Mouse (Mus musculus) limb, embryonic 13.5 days (tissue): ENCODE results near the gene Ccdc77. TPM values are rescaled to one million over a fixed set of nuclear protein-coding genes. Genes with fewer than 3 reads are reported as not detected.
A peak's percentile ranks its signal among the peaks of the same experiment; 100 is the strongest.

Experiments used
- ATAC-seq: fragments of 200-750 bp; cut with Nextera tagmentation; 2 replicates; pipeline ENCODE4 v1.8.0; 2017; ENCODE audit warnings: low read depth, moderate number of reproducible peaks, moderate TSS enrichment; ENCODE audit not compliant: low FRiP score
- H3K27ac ChIP-seq: fragments of 300-500 bp; sonication (generic); 2 replicates; pipeline ENCODE4 v1.5.1; 2015; ENCODE audit warnings: inconsistent platforms, mild to moderate bottlenecking, moderate library complexity
- H3K27me3 ChIP-seq: fragments of 300-500 bp; sonication (generic); 2 replicates; pipeline ENCODE4 v1.6.1; 2015; ENCODE audit warnings: mild to moderate bottlenecking, inconsistent platforms
- H3K36me3 ChIP-seq: fragments of 300-500 bp; sonication (generic); 2 replicates; pipeline ENCODE4 v1.6.1; 2015; ENCODE audit warnings: inconsistent platforms, mild to moderate bottlenecking, moderate library complexity
- H3K4me1 ChIP-seq: fragments of 300-500 bp; sonication (generic); 2 replicates; pipeline ENCODE4 v1.6.1; 2015; ENCODE audit warnings: inconsistent platforms
- H3K4me2 ChIP-seq: fragments of 300-500 bp; sonication (generic); replicated peaks from 2 replicates; pipeline ENCODE4 v1.6.1; 2015; ENCODE audit warnings: inconsistent platforms, mild to moderate bottlenecking, moderate library complexity
- H3K4me3 ChIP-seq: fragments of 300-500 bp; sonication (generic); 2 replicates; pipeline ENCODE4 v1.5.1; 2015; ENCODE audit warnings: moderate library complexity, mild to moderate bottlenecking, inconsistent platforms
- H3K9ac ChIP-seq: fragments of 300-500 bp; sonication (generic); 2 replicates; pipeline ENCODE4 v1.6.1; 2015; ENCODE audit warnings: mild to moderate bottlenecking, inconsistent platforms
- H3K9me3 ChIP-seq: fragments of 300-500 bp; sonication (generic); 2 replicates; pipeline ENCODE4 v1.6.1; 2016; ENCODE audit warnings: inconsistent platforms
- WGBS: fragments of 180-500 bp; shearing (Covaris S2); methylation state at CpG from one replicate; pipeline ENCODE4 v1.1.7; 2015; 5-methylcytosine and 5-hydroxymethylcytosine counted together
- polyA plus RNA-seq: library from polyadenylated mRNA; unstranded; fragments of >200 nt; fragmentation: Nextera tagmentation; extraction: Ambion mirVana; gene quantifications from 2 replicates; pipeline ENCODE4 v1.2.1, GENCODE M21; 2015

Ccdc77 gene
- polyA plus RNA-seq = 23.8 and 26.1 TPM in 2 replicates

DNA sequence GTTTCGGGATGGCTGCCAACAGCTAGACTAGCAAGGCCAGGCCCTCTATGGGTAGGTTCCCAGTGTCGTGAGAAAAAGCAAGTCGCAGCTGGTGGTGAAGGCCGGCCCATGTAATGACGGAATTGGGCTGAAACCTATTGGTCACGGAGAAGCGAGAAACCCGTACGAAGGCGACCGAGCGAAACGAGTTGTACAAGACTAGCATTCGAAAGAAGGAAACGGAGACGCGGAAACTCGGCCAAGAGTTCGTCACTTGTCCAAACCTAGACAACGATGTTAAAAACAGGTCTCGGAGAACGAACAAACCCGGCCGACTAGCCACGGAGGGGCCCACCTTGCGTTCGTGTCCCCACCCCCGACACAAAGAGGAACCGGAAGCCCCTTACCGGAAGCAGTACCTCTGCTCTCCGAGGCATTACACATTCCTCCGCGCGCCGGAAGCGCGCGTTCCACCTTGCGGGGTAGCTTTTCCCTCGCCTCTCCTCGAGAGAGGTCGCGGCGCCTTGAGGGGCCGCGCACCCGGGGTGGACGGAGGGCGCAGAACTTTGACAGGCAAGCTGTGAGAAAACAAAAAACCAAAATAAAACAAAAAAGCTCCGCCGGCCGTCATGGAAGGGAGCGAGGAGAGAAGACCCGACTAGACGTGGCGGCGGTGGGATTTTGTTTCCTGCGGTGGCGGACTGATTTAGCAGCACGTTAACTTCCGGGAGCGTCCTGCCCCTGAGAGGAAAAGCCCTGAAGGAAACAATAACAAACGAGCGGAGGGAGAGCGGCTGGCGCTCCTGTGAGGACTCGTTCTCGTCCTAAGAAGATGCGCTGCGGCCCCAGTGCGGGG is at the start of gene Ccdc77, which contains the start of gene Kdm5a:
TSS of gene Ccdc77 (minus strand) at position 687 of the 835 bp plus-strand sequence.
TSS of gene Kdm5a (plus strand) at position 437 of the 835 bp plus-strand sequence.
- H3K9me3 ChIP-seq = no peaks in the 10 kb centered on the region
- WGBS = under 1% methylated on average over 71 of the region's 71 CpGs
- H3K36me3 ChIP-seq = peaks cover 18% of the 10 kb centered on the region
- peak within 1 kb of the TSS; percentile 95 for H3K27ac ChIP-seq
- H3K4me2 ChIP-seq = peak within 1 kb of the TSS; percentile 91
- no peaks in the 10 kb centered on the region for H3K27me3 ChIP-seq
- peak; percentile 97 for ATAC-seq
- H3K4me1 ChIP-seq = peaks cover 17% of the 10 kb centered on the region
- H3K4me3 ChIP-seq = peak within 1 kb of the TSS; percentile 91
- peak within 1 kb of the TSS; percentile 91 for H3K9ac ChIP-seq

DNA sequence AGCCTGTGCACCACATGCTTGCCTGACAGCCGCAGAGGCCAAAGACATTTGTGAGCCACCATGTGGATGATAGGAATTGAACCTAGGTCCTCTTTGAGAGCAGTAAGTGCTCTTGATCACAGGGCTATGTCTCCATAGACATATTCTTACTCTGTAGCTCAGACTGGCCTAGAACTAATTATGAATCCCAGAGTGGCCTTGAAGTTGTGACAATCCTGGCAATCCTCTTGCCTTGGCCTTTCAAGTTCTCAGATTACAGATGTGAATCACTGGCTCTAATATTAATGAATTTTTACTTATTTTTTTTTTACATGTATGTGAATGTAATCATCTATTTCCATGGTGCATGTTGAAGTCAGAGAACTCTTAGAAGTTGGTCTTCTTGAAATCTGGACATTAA is 39.8 kb upstream of the Ccdc77 start:
- no peak for ATAC-seq
- Histone ChIP-seq H3K36me3 (peaks cover 75% of the 10 kb centered on the region), H3K9me3 (no peaks in the 10 kb centered on the region), H3K4me3 (no peak overlapping the region), H3K4me1 (no peaks in the 10 kb centered on the region), H3K9ac (no peak overlapping the region), H3K27me3 (no peaks in the 10 kb centered on the region), H3K4me2 (no peak overlapping the region), H3K27ac (no peak overlapping the region)
- 96% methylated on average over 1 of the region's 1 CpGs for WGBS

DNA sequence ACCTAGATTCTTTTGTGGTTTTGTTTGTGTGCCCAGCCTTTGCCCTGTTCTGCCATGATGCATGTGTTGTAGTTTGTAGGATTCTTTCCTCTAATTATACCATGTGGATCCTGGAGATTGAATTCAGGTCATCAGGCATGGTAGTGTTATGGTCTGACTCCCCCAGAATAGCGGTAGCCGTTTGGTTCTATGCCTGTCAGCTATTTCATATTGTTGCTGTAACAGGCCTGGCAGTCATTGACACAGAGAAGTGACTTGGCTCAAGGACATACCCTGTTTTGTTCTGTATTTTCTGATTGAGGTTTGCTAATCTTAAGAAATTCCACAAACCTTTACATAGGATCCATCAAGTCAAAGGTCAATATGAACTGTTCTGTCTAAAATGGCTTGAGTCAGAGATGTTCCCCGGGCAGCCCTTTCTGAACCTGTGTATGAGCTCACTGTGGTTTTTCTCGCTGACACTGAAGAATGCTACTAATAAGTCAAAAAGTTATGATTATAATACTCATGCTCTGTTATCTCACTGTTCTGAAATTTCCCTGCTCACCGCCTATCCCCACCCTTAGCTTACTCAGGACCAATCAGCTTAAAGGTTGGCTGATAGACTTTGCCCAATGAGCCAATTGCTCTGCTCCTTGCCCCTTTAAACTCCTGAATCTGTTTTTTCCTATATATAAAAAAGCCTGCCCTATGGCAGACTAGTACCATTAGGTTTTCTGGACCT is 31.6 kb upstream of the Ccdc77 start:
- no peak for ATAC-seq
- Histone ChIP-seq H3K36me3 (peaks cover 78% of the 10 kb centered on the region), H3K9ac (no peak overlapping the region), H3K4me2 (no peak overlapping the region), H3K27me3 (no peaks in the 10 kb centered on the region), H3K4me3 (no peak overlapping the region), H3K9me3 (no peaks in the 10 kb centered on the region), H3K4me1 (no peaks in the 10 kb centered on the region), H3K27ac (no peak overlapping the region)
- WGBS = 90% methylated on average over 5 of the region's 5 CpGs

DNA sequence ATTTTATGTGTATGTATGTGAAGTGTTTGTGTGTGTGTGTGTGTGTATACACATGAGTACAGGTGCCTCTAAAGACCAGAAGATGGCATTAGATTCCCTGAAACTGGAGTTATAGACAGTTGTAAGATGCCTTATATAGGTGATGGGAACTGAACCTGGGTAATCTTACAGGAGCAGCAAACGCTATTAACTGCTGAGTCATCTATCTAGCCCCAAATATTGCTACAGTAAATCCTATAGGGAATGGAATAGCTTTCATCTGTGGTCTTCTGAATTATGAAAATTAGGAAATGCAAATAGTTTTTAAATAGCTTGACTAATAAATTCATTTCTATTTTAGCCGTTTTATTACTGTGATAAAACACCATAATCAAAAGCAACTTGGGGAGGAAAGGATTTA is 28.6 kb upstream of the Ccdc77 start:
- H3K27me3 ChIP-seq = no peaks in the 10 kb centered on the region
- H3K9ac ChIP-seq = no peak overlapping the region
- H3K4me1 ChIP-seq = no peaks in the 10 kb centered on the region
- H3K4me3 ChIP-seq = no peak overlapping the region
- no peak for ATAC-seq
- H3K27ac ChIP-seq = no peak overlapping the region
- H3K36me3 ChIP-seq = peaks cover 72% of the 10 kb centered on the region
- no peak overlapping the region for H3K4me2 ChIP-seq
- WGBS = 90% methylated on average over 2 of the region's 2 CpGs
- H3K9me3 ChIP-seq = no peaks in the 10 kb centered on the region

DNA sequence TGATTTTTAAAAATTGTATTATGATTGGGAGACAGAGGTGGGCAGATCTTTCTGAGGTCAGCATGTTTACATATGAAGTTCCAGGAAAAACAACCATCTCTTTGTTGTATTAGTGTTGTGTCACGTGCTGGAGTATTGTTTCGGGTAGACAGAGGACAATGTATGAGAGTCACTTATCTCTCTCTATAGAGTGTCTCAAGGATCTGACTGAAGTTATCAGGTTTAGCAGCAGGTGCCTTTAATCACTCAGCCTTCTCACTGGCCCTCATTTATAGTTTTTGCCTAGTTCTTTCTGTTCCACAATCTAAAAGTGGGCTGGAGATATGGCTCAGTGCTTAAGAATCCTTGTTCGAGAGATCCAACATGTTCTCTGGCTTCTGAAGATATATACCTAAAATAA is 25.9 kb upstream of the Ccdc77 start:
- Histone ChIP-seq H3K9me3 (no peaks in the 10 kb centered on the region), H3K4me2 (no peak overlapping the region), H3K36me3 (peaks cover 56% of the 10 kb centered on the region), H3K4me1 (no peaks in the 10 kb centered on the region), H3K9ac (no peak overlapping the region), H3K27me3 (no peaks in the 10 kb centered on the region), H3K4me3 (no peak overlapping the region), H3K27ac (no peak overlapping the region)
- WGBS = 89% methylated on average over 3 of the region's 3 CpGs
- no peak for ATAC-seq

DNA sequence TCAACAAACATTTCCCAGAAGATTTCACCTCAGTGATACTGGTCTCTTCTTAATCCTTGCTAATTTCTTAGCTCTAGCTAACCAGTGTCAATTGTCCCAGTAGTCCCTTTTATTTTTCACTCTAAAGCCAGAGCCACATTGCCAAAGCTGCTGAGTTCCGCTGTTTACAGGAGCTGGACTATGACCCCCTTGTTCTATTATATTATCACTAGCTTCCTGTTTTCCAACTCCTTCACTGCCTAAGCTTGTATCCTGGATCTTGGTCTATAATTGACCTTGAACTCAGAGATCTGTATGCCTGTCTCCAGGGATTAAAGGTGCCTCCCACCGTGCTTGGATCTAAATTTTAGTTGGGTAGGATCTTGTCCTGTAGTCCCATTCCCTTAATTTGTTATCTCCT is 12.6 kb upstream of the Ccdc77 start:
- no peak overlapping the region for H3K4me2 ChIP-seq
- no peak overlapping the region for H3K4me3 ChIP-seq
- no peak for ATAC-seq
- H3K4me1 ChIP-seq = no peaks in the 10 kb centered on the region
- H3K9ac ChIP-seq = no peak overlapping the region
- no peaks in the 10 kb centered on the region for H3K9me3 ChIP-seq
- no peak overlapping the region for H3K27ac ChIP-seq
- 94% methylated on average over 2 of the region's 2 CpGs for WGBS
- H3K27me3 ChIP-seq = no peaks in the 10 kb centered on the region
- peaks cover 83% of the 10 kb centered on the region for H3K36me3 ChIP-seq

DNA sequence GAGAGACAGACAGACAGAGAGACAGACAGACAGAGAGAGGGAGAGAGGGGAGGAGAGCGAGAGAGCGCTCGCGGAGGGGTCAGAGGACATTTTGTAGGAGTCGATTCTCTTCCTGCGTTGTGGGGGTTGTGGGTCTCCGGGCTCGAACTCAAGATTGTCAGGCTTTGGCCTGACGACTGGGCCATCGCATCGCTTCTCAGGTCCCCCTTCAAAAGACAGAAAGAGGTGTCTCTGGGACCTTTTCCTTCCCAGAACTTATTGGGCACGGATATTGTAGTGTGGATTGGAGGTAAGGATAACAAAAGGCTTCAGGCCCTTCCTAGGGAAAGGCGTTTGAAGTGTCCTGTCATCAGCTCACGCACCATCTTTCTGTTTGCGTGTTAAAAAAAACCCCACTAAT is 877 bp upstream of the Ccdc77 start:
- ATAC-seq = no peak
- WGBS = 6% methylated on average over 15 of the region's 15 CpGs
- Histone ChIP-seq H3K4me1 (peaks cover 17% of the 10 kb centered on the region), H3K27ac (no peak overlapping the region), H3K9me3 (no peaks in the 10 kb centered on the region), H3K36me3 (peaks cover 30% of the 10 kb centered on the region), H3K27me3 (no peaks in the 10 kb centered on the region), H3K4me3 (peak overlapping the region; percentile 91), H3K4me2 (peak overlapping the region; percentile 91), H3K9ac (peak overlapping the region; percentile 91)

DNA sequence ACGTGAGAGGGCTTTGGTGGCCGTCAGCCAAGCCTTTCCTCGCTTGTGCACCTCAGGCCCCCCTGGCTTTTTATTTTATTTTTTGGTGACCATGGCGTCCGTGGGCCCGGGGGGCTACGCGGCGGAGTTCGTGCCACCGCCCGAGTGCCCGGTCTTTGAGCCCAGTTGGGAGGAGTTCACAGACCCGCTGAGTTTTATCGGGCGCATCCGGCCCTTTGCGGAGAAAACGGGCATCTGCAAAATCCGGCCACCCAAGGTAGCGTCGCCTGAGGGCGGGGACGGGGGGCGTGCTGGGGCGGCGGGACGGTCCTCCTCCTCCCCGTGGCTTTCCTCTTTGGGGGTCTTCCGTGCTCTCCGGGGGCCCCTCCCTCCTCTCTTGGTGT is 340 bp upstream of the Ccdc77 start:
- H3K4me3 ChIP-seq = peak overlapping the region; percentile 91
- no peak for ATAC-seq
- H3K9me3 ChIP-seq = no peaks in the 10 kb centered on the region
- H3K36me3 ChIP-seq = peaks cover 25% of the 10 kb centered on the region
- H3K27me3 ChIP-seq = no peaks in the 10 kb centered on the region
- WGBS = under 1% methylated on average over 31 of the region's 31 CpGs
- peak overlapping the region; percentile 95 for H3K27ac ChIP-seq
- H3K9ac ChIP-seq = peak overlapping the region; percentile 91
- H3K4me2 ChIP-seq = peak overlapping the region; percentile 91
- H3K4me1 ChIP-seq = peaks cover 17% of the 10 kb centered on the region

DNA sequence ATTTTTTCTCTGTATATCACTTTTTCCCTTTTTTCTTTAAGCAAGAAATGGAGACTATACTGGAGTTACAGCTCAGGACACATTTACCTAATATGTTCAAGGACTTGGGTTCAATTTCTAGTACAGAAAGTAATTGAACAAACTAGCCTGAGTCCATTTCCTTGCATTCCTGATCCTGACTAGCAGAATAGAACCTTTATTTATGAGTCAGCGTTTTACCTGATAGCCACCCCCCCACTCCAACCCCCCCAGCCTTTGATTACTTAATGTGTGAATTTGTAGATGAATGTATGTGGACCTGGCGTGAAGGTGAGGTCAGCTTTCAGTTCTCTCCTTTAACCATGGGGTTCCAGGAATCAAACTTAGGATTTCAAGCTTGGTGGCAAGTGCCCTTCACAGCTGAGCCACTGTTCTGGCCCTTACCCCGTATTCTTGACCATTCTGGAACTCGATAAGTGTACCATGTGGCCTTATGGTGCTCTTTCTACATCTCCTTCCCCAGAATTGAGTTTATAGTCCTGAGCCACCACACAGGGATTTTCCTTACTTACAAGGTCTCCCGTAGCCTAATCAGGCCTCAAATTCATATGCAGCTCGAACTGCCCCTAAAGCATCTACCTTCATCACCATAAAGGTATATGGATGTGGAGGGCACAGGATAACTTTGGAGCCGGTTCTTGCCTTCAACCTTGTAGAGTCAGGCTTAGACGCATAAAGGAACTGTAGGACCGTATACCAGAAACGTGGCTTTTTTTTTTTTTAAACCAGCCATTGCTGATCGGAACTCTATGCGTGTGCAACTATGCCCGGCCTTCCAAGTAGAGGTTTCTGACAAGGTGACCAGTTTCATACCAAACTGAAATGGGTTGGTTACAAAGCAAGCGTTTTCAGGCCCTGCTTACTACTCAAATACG is 1.1 kb downstream of the Ccdc77 start:
- ATAC-seq = peak; percentile 22
- H3K9ac ChIP-seq = peak overlapping the region; percentile 91
- 23% methylated on average over 15 of the region's 15 CpGs for WGBS
- H3K4me1 ChIP-seq = peaks cover 17% of the 10 kb centered on the region
- H3K4me2 ChIP-seq = peak overlapping the region; percentile 91
- peak overlapping the region; percentile 91 for H3K4me3 ChIP-seq
- H3K27ac ChIP-seq = peak overlapping the region; percentile 95
- H3K36me3 ChIP-seq = peaks cover 10% of the 10 kb centered on the region
- H3K9me3 ChIP-seq = no peaks in the 10 kb centered on the region
- H3K27me3 ChIP-seq = no peaks in the 10 kb centered on the region

DNA sequence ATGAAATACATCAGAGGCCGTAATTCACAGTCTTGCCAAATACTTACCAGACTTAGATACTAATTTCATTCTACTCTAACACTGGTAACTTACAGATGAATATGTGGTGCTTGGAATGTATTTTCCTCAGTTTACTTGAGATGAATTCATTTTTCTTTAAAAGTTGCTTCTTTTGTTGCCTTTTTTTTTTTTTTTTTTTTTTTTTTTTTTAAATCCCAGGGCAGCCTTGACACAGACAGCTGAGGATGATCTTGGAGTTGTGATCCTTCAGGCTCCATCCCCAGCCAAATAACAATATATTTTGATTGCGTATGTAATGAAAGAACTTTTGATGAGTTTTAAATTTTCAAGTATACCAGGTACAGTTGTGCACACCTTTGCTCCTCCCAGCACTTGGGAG is 2.0 kb downstream of the Ccdc77 start:
- no peaks in the 10 kb centered on the region for H3K27me3 ChIP-seq
- no peak for ATAC-seq
- H3K36me3 ChIP-seq = peaks cover under 1% of the 10 kb centered on the region
- H3K4me3 ChIP-seq = no peak overlapping the region
- H3K9me3 ChIP-seq = no peaks in the 10 kb centered on the region
- H3K9ac ChIP-seq = no peak overlapping the region
- H3K27ac ChIP-seq = no peak overlapping the region
- peaks cover 20% of the 10 kb centered on the region for H3K4me1 ChIP-seq
- 94% methylated on average over 2 of the region's 2 CpGs for WGBS
- H3K4me2 ChIP-seq = no peak overlapping the region

DNA sequence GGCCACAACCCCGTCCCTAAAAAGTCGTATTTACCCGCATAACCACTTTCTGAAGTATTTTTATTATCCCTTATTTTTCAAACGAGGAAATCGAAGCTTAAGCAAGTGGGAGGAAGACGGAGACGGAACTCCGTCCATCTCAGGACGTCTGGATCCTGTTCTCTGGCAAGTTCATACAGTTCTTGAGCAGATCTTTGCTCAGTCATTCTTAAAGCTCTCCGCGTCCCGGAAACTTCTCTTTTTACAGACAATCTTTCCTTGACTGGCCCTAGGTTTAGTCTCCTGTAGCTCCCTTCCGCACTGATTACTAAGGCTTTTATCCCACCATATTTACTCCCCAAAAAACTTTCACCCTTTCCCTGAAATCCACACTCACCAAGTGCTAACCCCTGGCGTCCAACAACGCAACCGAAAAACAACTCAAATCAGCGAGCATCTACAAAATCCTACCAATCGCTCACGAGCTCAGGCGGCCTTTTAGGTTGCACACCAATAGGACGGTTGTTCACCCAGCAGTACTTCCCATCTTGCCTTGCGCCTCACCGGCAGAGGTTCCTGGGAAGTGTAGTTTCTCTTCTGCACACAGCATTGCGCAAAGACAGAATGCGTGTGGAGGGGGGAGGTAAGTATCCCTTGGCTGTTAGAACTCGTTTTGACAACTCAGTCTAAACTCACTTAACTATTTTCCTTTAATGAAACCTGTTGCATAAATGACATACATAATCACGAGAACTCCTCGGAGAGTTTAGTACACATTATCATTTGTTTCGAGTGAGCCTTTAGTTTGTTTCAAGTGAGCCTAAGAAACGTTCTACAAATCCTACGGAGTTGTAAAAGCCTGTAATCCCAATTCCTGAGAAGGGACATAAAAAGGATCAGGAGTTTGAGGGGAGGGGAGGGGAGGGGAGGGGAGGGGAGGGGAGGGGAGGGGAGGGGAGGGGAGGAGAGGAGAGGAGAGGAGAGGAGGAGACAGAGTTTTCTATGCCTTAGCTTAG is 6.9 kb downstream of the Ccdc77 start:
- H3K27ac ChIP-seq = peak overlapping the region; percentile 85
- H3K4me3 ChIP-seq = peak overlapping the region; percentile 61
- H3K9ac ChIP-seq = peak overlapping the region; percentile 76
- peak; percentile 98 for ATAC-seq
- under 1% methylated on average over 31 of the region's 31 CpGs for WGBS
- H3K27me3 ChIP-seq = no peaks in the 10 kb centered on the region
- peaks cover 15% of the 10 kb centered on the region for H3K36me3 ChIP-seq
- peak overlapping the region; percentile 68 for H3K4me2 ChIP-seq
- H3K9me3 ChIP-seq = no peaks in the 10 kb centered on the region
- H3K4me1 ChIP-seq = peaks cover 10% of the 10 kb centered on the region
